Mouse (Mus musculus) spleen, adult 2 months (tissue): ENCODE results near the gene Krtap24-1.

ENCODE experiments used
- CTCF ChIP-seq: fragments of 200-500 bp; IDR thresholded peaks from 2 replicates; pipeline ENCODE4 v1.5.1; 2011; ENCODE audit warnings: mild to moderate bottlenecking, inconsistent platforms; ENCODE audit not compliant: insufficient read depth, insufficient read length, insufficient replicate concordance; ENCODE audit errors: extremely low read depth
- POLR2A ChIP-seq: fragments of 200-500 bp; IDR thresholded peaks from 2 replicates; pipeline ENCODE4 v1.6.1; 2011; ENCODE audit warnings: low read depth, low read length, inconsistent platforms

DNA sequence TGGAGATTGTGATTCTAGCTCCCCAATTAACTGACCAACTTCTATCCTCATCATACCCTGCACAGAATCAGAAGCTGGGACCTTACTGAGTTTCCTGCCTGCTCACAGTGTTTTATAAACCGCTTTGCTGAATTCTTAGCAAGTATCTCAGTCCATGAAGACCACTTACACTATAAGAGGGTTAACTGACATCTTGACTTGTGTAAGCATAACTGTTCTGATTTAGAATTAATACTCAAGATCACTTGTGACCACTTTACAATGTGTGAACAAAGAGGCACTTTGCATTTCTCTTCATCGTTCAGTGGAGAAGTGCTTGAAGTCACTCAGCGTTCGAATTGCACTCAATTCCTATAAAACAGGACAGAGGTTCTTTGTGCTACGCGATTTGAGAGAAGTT is 7.5 kb downstream of the Krtap24-1 start:
- no peak for TF ChIP-seq CTCF
- TF ChIP-seq POLR2A: no peak
